Mouse (Mus musculus): ENCODE results near the gene Wdr41.

Gene Wdr41

GRCm38 (mm10) chr13:95034715-95035114 lies 58.6 kb downstream of the Wdr41 start:
- DNase-seq (ENCODE audit: low spot score), result no peak

- no peak for DNase-seq (ENCODE audit: low spot score)
Measured at GRCm38 (mm10) chr13:95038200-95038599, 62.1 kb downstream of the Wdr41 start.

GRCm38 (mm10) chr13:95040140-95040738 lies 64.1 kb downstream of the Wdr41 start:
- DNase-seq (ENCODE audit: low spot score), result no peak

- no peak for DNase-seq (ENCODE audit: low spot score)
Measured at GRCm38 (mm10) chr13:95044108-95044507, 68.0 kb downstream of the Wdr41 start.

- DNase-seq (ENCODE audit: low spot score), result no peak
Measured at GRCm38 (mm10) chr13:95050398-95050797, 74.3 kb downstream of the Wdr41 start.

- DNase-seq (ENCODE audit: low spot score), result no peak
Measured at GRCm38 (mm10) chr13:95052421-95052820, 76.3 kb downstream of the Wdr41 start.

GRCm38 (mm10) chr13:95055742-95056388 lies 79.7 kb downstream of the Wdr41 start:
- no peak for DNase-seq (ENCODE audit: low spot score)

- no peak for DNase-seq (ENCODE audit: low spot score)
Measured at GRCm38 (mm10) chr13:95056501-95057280, 80.5 kb downstream of the Wdr41 start.

GRCm38 (mm10) chr13:95058885-95059284 lies 82.7 kb downstream of the Wdr41 start:
- no peak for DNase-seq (ENCODE audit: low spot score)

- no peak for DNase-seq (ENCODE audit: low spot score)
Measured at GRCm38 (mm10) chr13:95063390-95064017, 87.4 kb downstream of the Wdr41 start.

- peak; percentile 14 for DNase-seq (ENCODE audit: low spot score)
Measured at GRCm38 (mm10) chr13:95067854-95068253, 91.7 kb downstream of the Wdr41 start.

- DNase-seq (ENCODE audit: low spot score), result no peak
Measured at GRCm38 (mm10) chr13:95070268-95070667, 94.1 kb downstream of the Wdr41 start.
